Mouse (Mus musculus) C2C12 (cell line): ENCODE results near the gene Hist3h2ba. TPM values are rescaled to one million over a fixed set of nuclear protein-coding genes. Genes with fewer than 3 reads are reported as not detected.

Source experiments
- H3K27me3 ChIP-seq: one replicate; pipeline ENCODE4 v1.6.1; 2011; ENCODE audit not compliant: control insufficient read depth, insufficient read depth, insufficient read length
- H3K36me3 ChIP-seq: one replicate; pipeline ENCODE4 v1.6.1; 2011; ENCODE audit not compliant: control insufficient read depth, insufficient read depth
- H3K4me3 ChIP-seq: one replicate; pipeline ENCODE4 v1.5.1; 2011; ENCODE audit warnings: mild to moderate bottlenecking, control low read depth; ENCODE audit not compliant: poor library complexity, insufficient read depth, severe bottlenecking
- H3K79me2 ChIP-seq: one replicate; pipeline ENCODE4 v1.6.1; 2011; ENCODE audit not compliant: control insufficient read depth, insufficient read depth
- H3K79me3 ChIP-seq: one replicate; pipeline ENCODE4 v1.6.1; 2011; ENCODE audit warnings: low read depth, control low read depth
- H3ac ChIP-seq: one replicate; pipeline ENCODE3; 2011; ENCODE audit warnings: low read depth; ENCODE audit not compliant: control insufficient read depth, insufficient read length
- CEBPB ChIP-seq: IDR thresholded peaks from one replicate; pipeline ENCODE4 v1.6.1; 2011; ENCODE audit warnings: low read depth, mild to moderate bottlenecking, control low read depth, moderate library complexity
- CTCF ChIP-seq: IDR thresholded peaks from one replicate; pipeline ENCODE4 v1.5.1; 2011; ENCODE audit not compliant: control insufficient read depth, insufficient read depth, insufficient read length
- FOSL1 ChIP-seq: IDR thresholded peaks from one replicate; pipeline ENCODE4 v1.8.0; 2011; ENCODE audit warnings: mild to moderate bottlenecking, low read length; ENCODE audit not compliant: poor library complexity, insufficient read depth, severe bottlenecking
- MAX ChIP-seq: IDR thresholded peaks from one replicate; pipeline ENCODE4 v1.6.1; 2011; ENCODE audit warnings: mild to moderate bottlenecking, control low read depth
- MYOD1 ChIP-seq: IDR thresholded peaks from one replicate; pipeline ENCODE4 v1.6.1; 2011; ENCODE audit warnings: low read depth; ENCODE audit not compliant: control insufficient read depth, insufficient read length
- MYOG ChIP-seq: IDR thresholded peaks from one replicate; pipeline ENCODE4 v1.6.1; 2011; ENCODE audit not compliant: control insufficient read depth, insufficient read length; ENCODE audit errors: extremely low read depth
- USF1 ChIP-seq: IDR thresholded peaks from one replicate; pipeline ENCODE4 v1.6.1; 2011; ENCODE audit warnings: low read depth, mild to moderate bottlenecking, control low read depth, moderate library complexity
- polyA plus RNA-seq: library from polyadenylated mRNA; unstranded; fragments of >200 nt; fragmentation: generic; extraction: Trizol; gene quantifications from one replicate; pipeline ENCODE4 v1.2.1, GENCODE M21; 2012; ENCODE audit warnings: missing spikeins

Gene Hist3h2ba
- polyA plus RNA-seq, 1 experiment: 1.6 TPM

DNA sequence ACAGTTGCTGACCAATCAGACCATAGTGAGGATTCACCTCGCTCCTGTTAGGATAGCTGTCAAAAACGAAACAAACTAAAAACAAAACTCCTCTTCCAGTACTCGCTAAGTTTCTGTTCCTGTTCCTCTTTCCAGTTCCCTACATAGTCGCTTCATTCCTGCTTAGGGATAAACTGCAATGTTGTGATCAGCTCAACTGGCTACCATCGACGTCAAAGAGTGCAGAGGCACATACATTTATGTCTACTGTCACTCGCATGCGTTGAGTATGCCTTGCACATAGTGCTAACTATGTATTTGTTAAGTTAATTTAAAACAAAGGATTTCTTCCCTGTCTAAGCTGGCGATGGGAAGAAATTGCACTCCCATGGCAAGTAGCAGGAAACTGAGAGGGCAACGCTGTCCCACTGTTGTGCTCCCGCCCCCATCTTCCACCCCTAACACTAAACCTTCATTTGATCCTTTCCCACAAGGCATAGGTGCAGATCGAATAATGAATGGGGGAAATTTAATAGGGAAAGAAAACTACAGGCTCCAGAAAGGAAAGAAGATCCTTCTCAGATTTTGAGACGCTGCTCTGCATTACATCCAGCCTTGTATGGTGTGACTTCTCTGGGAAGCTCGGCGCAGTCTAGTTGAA is 10.6 kb downstream of the Hist3h2ba start:
- no peak overlapping the region for H3ac ChIP-seq
- H3K79me2 ChIP-seq: peaks cover 29% of the 10 kb centered on the region
- TF ChIP-seq CEBPB: no peak
- no peak for TF ChIP-seq USF1
- no peak for TF ChIP-seq MYOG
- no peak for TF ChIP-seq MYOD1
- TF ChIP-seq MAX: no peak
- TF ChIP-seq FOSL1: no peak
- TF ChIP-seq CTCF: no peak
- peaks cover 17% of the 10 kb centered on the region for H3K79me3 ChIP-seq
- H3K4me3 ChIP-seq: no peak overlapping the region
- peaks cover 24% of the 10 kb centered on the region for H3K36me3 ChIP-seq
- no peaks in the 10 kb centered on the region for H3K27me3 ChIP-seq

DNA sequence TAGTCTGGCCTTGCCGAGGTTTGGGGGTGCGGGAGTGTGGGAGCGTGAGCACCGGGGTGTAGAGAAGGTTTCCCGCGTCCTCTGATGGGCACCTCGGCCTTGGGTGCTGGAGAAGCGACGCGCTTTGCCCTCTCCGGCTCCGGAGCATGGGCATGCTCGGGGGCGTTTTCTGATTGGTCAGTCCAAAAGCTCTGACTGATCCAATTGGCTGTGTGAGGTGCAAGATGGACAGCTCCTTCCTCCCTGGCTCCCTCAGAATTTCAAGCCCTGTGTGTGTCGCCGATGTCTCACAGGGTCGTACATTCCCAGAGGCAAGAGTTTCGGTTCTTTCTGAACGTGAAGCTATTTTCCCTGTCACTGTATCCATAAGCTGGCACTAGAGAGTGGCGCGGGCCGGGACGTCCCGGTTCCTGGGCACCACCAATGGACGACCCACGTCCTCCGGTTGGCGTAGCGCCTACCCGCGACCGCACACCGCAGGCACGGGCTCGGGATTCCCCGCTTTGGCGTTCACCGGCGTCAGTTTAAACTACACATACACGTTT is 11.3 kb downstream of the Hist3h2ba start:
- H3K27me3 ChIP-seq: no peaks in the 10 kb centered on the region
- H3K4me3 ChIP-seq: peak overlapping the region; percentile 23
- H3K79me2 ChIP-seq: peaks cover 28% of the 10 kb centered on the region

DNA sequence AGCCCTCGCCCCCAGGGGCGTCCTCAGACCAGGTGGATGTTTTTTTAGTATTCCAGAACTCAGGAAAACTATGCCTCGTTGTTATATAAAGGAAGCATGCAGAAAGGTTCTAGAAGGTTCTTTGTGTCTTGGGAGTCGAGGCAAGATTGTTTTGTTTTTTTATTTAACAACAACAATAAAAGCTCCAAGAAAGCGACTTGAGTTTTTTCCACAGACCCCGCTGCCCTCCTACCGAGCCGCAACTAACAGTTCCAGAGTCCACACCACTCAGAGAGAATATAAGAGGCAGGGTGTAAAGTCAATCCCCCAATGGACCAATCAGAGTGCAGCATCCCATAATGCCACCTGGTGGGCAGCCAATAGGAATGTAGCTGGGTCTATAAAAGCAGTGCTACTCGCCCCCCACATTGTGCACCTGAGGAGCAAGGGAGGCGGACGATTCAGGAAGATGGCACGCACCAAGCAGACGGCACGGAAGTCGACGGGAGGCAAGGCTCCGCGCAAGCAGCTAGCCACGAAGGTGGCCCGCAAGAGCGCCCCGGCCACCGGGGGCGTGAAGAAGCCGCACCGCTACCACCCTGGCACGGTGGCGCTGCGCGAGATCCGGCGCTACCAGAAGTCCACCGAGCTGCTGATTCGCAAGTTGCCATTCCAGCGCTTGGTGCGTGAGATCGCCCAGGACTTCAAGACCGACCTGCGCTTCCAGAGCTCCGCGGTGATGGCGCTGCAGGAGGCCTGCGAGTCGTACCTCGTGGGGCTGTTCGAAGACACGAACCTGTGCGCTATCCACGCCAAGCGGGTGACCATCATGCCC is 12.9 kb downstream of the Hist3h2ba start:
- Histone ChIP-seq H3K79me3 (peaks cover 3% of the 10 kb centered on the region), H3K36me3 (peaks cover 15% of the 10 kb centered on the region), H3K79me2 (peaks cover 13% of the 10 kb centered on the region), H3K4me3 (no peak overlapping the region), H3K27me3 (no peaks in the 10 kb centered on the region), H3ac (no peak overlapping the region)
- TF ChIP-seq CTCF (no peak), USF1 (no peak), CEBPB (no peak), FOSL1 (no peak), MYOG (no peak), MAX (no peak)

More for the DNA sequence above, 11.3 kb downstream of the Hist3h2ba start:
- peaks cover 24% of the 10 kb centered on the region for H3K36me3 ChIP-seq
- TF ChIP-seq MAX: peak; percentile 59
- no peak for TF ChIP-seq MYOD1
- H3K79me3 ChIP-seq: peaks cover 17% of the 10 kb centered on the region
- H3ac ChIP-seq: peak overlapping the region; percentile 63

DNA sequence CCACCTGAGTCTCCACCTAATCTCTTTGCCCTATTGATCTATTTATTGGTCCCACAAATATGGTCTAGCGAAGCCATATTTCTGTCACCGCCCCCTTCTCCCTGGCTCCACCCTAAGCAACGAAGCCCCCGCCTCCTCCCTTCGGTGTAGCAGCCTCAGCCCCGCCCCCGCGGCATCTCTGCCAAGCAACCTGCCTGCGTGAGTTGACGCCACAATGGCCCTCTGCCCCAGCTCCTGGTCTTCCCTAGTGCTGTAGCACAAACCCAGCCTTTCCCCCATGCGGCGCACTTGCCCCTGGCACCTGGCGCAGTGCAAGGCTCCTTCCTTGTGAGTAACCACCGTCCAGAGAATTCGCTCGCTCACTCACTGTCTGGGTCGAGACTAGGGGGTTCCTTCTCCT is 14.8 kb downstream of the Hist3h2ba start:
- no peak for TF ChIP-seq CTCF
- no peak for TF ChIP-seq MYOD1
- TF ChIP-seq USF1: no peak
- TF ChIP-seq MAX: no peak
- no peak for TF ChIP-seq MYOG
- no peak for TF ChIP-seq FOSL1
- no peak for TF ChIP-seq CEBPB
- no peaks in the 10 kb centered on the region for H3K27me3 ChIP-seq
- H3ac ChIP-seq: no peak overlapping the region
- no peaks in the 10 kb centered on the region for H3K79me2 ChIP-seq
- H3K36me3 ChIP-seq: peaks cover 7% of the 10 kb centered on the region
- H3K79me3 ChIP-seq: no peaks in the 10 kb centered on the region
- no peak overlapping the region for H3K4me3 ChIP-seq

DNA sequence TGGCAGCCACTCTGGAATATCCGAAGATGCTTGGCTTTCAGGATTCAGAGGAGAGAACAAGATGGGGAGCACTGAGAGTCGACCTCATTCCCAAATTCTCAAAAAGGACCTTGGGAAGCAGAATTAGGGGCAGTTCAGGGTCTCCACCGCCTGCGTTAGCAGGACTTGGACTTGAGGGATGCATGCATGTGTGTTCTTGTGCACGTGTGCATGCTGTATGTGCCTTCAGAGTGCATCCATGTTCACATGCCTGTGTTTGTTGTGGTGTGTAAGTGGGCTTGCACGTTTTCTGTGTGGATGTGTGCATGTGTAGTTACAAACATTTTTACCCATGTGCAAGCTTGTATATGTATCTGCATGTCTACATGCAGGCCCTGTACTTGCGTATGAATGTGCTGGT is 15.5 kb downstream of the Hist3h2ba start:
- Histone ChIP-seq H3K4me3 (no peak overlapping the region), H3K79me3 (no peaks in the 10 kb centered on the region), H3K27me3 (no peaks in the 10 kb centered on the region), H3K79me2 (no peaks in the 10 kb centered on the region), H3ac (no peak overlapping the region), H3K36me3 (peaks cover 7% of the 10 kb centered on the region)
- TF ChIP-seq MYOD1 (no peak), CTCF (no peak), MYOG (no peak), FOSL1 (no peak), USF1 (no peak), CEBPB (no peak)
